Mouse (Mus musculus) spleen, adult 2 months (tissue): ENCODE data around the gene Ptgfrn. TPM values are rescaled to one million over a fixed set of nuclear protein-coding genes. Genes with fewer than 3 reads are reported as not detected.

ENCODE experiments used
- DNase-seq, 2 experiments: peaks; one replicate each; pipeline versions ENCODE4 v3.0.0 to v3.0.0-alpha.2; 2012 to 2021; ENCODE audit warnings: low spot score in 2 of 2, low read depth in 1 of 2
- H3K27ac ChIP-seq: fragments of 200-500 bp; 2 replicates; pipeline ENCODE4 v1.5.1; 2012; ENCODE audit warnings: low read length, inconsistent platforms; ENCODE audit not compliant: insufficient read depth
- H3K27me3 ChIP-seq: fragments of 200-500 bp; 2 replicates; pipeline ENCODE4 v1.6.1; 2012; ENCODE audit warnings: mild to moderate bottlenecking, moderate library complexity, low read length, inconsistent platforms; ENCODE audit not compliant: control insufficient read depth, insufficient read depth
- H3K36me3 ChIP-seq: fragments of 200-500 bp; 2 replicates; pipeline ENCODE4 v1.6.1; 2012; ENCODE audit warnings: mild to moderate bottlenecking, low read length, inconsistent platforms; ENCODE audit not compliant: control insufficient read depth, insufficient read depth
- H3K4me1 ChIP-seq: fragments of 200-500 bp; 2 replicates; pipeline ENCODE4 v1.6.1; 2011; ENCODE audit warnings: inconsistent platforms; ENCODE audit not compliant: control insufficient read depth, insufficient read depth, insufficient read length
- H3K4me3 ChIP-seq: fragments of 200-500 bp; 2 replicates; pipeline ENCODE4 v1.5.1; 2011; ENCODE audit warnings: mild to moderate bottlenecking, inconsistent platforms; ENCODE audit not compliant: insufficient read depth, insufficient read length; ENCODE audit errors: extremely low read depth
- CTCF ChIP-seq: fragments of 200-500 bp; IDR thresholded peaks from 2 replicates; pipeline ENCODE4 v1.5.1; 2011; ENCODE audit warnings: mild to moderate bottlenecking, inconsistent platforms; ENCODE audit not compliant: insufficient read depth, insufficient read length, insufficient replicate concordance; ENCODE audit errors: extremely low read depth
- POLR2A ChIP-seq: fragments of 200-500 bp; IDR thresholded peaks from 2 replicates; pipeline ENCODE4 v1.6.1; 2011; ENCODE audit warnings: low read depth, low read length, inconsistent platforms
- WGBS: fragments of 180-500 bp; shearing (Covaris S2); methylation state at CpG from one replicate; pipeline ENCODE4 v1.1.7; 2018; 5-methylcytosine and 5-hydroxymethylcytosine counted together
- polyA plus RNA-seq: library from polyadenylated mRNA; depleted of rRNA; stranded (reverse); fragments of >200 nt; gene quantifications from 2 replicates; pipeline ENCODE4 v1.2.3, GENCODE M21; 2012

The Ptgfrn gene
- polyA plus RNA-seq, 1 experiment, result 3.6 TPM

DNA sequence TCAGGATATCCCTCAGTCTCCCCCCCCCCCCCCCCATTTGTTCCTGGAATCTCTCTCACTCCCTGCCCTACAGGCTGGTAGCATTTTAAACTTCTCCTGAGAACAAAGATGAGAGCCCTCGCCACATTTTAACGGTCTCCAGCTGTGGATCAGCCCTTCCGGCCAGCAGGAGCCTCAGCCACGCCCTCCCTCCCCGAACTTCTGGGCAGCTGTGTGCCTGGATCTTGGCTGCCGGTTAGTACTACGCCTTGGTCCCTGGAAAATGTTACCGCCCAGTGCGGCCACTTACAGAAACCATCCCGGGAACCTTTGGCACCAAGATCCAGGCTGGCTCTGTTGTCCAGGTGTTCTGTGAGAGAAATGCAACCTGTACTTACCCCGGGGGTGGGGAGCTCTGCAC, 20.4 kb upstream of the Ptgfrn start:
- TF ChIP-seq CTCF, result no peak
- TF ChIP-seq POLR2A, result no peak
- Histone ChIP-seq H3K27ac (no peak overlapping the region), H3K4me1 (no peaks in the 10 kb centered on the region), H3K36me3 (no peaks in the 10 kb centered on the region), H3K4me3 (no peak overlapping the region), H3K27me3 (no peaks in the 10 kb centered on the region)
- WGBS, result 12% methylated on average over 11 of the region's 11 CpGs
- DNase-seq, result no peak

DNA sequence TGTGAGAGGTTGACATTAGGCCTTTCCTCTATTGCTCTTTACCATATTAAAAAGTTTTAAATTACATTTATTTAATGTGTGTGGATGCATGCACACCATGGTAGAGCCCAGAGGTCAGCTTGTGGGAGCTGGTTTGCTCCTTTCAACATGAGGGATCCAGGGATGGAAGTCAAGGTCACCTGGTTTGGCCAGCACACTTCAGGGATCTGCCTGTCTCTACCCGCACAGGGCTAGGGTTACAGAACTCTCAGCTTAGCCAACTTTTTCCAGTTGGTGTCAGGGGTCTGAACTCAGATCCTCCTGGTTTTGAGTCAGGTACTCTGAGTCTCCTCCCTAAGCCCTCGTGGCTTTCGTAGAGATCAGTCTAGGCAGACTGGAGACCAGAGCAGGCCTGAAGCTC, 19.5 kb upstream of the Ptgfrn start:
- DNase-seq, result no peak
- H3K4me3 ChIP-seq, result no peak overlapping the region
- no peaks in the 10 kb centered on the region for H3K4me1 ChIP-seq
- H3K27me3 ChIP-seq, result no peaks in the 10 kb centered on the region
- no peak overlapping the region for H3K27ac ChIP-seq
- TF ChIP-seq POLR2A (no peak), CTCF (no peak)
- WGBS, result 86% methylated on average over 3 of the region's 3 CpGs
- H3K36me3 ChIP-seq, result no peaks in the 10 kb centered on the region

DNA sequence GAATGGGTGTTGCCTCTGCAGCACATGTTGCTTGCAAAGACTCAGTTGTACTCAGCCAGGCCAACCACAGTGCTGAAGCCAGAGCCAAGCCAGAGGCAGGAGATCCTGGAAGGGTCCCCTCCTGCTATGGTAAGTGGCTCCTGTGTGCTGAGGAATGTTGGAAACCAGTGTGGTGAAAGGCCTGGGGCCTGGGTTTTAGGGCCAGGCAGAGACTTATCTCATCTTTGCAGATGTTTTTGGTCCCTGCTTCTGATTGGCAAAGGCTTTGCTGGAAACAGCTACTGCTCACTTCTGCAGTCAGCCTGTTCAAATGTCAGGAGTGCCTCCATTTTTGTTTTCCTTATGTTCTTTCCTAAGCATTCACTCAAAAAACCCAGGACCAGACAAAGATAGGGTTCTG, 19.0 kb upstream of the Ptgfrn start:
- no peak for DNase-seq
- H3K27me3 ChIP-seq, result no peaks in the 10 kb centered on the region
- H3K27ac ChIP-seq, result no peak overlapping the region
- TF ChIP-seq CTCF (no peak), POLR2A (no peak)
- no peak overlapping the region for H3K4me3 ChIP-seq
- H3K36me3 ChIP-seq, result no peaks in the 10 kb centered on the region
- H3K4me1 ChIP-seq, result no peaks in the 10 kb centered on the region

DNA sequence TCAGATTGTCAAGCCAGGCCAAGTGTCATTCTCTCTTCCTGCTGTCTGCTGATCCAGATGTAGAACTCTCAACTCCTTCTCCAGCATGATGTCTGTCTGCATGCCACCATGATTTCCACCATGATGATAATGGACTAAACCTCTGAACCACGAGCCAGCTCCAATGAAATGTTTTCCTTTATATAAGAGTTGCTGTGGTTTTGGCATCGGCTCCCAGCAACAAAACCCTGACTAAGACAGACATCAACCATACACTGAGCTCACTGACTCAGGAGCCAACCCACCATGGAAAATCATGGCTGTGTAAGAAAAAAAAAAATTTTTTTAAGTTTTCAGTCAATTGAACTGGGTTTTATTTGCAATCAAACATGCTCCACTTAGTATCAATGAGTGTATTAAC, 17.7 kb upstream of the Ptgfrn start:
- TF ChIP-seq POLR2A (no peak), CTCF (no peak)

DNA sequence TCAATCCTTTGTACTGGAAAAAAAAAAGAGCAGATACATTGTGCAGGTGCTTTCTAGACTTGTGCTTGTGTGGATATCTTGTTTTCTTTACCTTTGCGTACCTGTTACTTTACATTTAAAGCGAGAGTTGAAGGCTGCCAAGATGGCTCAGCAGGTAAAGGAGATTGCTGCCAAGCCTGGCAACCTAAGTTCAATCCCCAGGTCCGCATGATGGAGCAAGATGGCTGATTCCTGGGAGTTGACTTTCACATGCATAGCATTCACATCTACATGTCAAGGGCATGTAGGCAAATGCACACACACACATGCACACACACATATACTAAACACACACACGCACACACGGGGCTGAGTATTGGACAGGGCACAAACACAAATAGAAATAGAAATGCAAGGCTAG, 14.6 kb upstream of the Ptgfrn start:
- H3K27me3 ChIP-seq, result no peaks in the 10 kb centered on the region
- no peak overlapping the region for H3K4me3 ChIP-seq
- TF ChIP-seq CTCF (no peak), POLR2A (no peak)
- DNase-seq, result no peak
- no peaks in the 10 kb centered on the region for H3K36me3 ChIP-seq
- WGBS, result 95% methylated on average over 5 of the region's 5 CpGs
- no peak overlapping the region for H3K27ac ChIP-seq
- H3K4me1 ChIP-seq, result no peaks in the 10 kb centered on the region

More for the DNA sequence above, 17.7 kb upstream of the Ptgfrn start:
- Histone ChIP-seq H3K27me3 (no peaks in the 10 kb centered on the region), H3K4me3 (no peak overlapping the region), H3K4me1 (no peaks in the 10 kb centered on the region), H3K27ac (no peak overlapping the region), H3K36me3 (no peaks in the 10 kb centered on the region)
- no peak for DNase-seq
- WGBS, result 83% methylated on average over 2 of the region's 2 CpGs

DNA sequence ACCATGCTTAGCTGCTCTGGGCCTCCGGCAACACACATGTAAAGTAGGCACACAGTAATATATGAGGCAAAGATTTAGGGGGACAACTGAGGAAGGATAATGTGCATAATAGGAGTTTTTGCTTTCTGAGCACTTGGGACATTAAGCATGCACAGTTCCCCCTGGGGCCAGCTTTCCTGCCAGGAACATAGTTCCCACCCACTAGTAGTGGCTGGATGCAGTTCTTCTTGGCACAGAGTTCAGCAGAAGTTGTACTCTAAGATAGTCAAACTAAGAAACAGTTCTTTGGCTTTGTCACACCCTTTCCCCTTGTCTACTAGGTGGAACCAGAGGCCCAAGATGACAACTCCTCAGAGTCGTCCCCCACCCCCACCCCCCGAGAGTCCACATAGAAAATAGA, 12.4 kb upstream of the Ptgfrn start:
- no peak for DNase-seq
- no peak overlapping the region for H3K27ac ChIP-seq
- H3K27me3 ChIP-seq, result no peaks in the 10 kb centered on the region
- 85% methylated on average over 3 of the region's 3 CpGs for WGBS
- H3K36me3 ChIP-seq, result no peaks in the 10 kb centered on the region
- no peaks in the 10 kb centered on the region for H3K4me1 ChIP-seq
- TF ChIP-seq POLR2A, result no peak
- no peak for TF ChIP-seq CTCF
- H3K4me3 ChIP-seq, result no peak overlapping the region

DNA sequence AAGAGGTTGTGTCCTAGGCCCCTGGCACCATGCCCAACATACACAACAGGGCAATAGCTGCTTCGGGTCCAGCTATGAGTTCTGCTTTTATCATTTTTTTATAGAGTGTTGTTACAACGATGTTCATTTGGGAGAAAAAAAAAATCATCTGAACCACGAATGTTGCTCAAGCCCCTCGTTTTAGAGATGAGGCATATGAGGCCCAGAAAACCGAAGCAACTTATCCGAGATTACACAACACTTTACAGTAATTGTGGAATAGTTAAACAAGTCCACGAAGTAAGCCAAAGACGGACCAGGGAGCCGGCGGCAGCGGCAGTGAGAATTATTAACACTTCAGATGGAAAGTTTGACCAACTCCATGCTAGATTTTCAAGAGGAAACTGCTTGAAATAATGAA, 7.7 kb upstream of the Ptgfrn start:
- no peak for DNase-seq
- TF ChIP-seq CTCF, result no peak
- TF ChIP-seq POLR2A, result no peak
- Histone ChIP-seq H3K27ac (no peak overlapping the region), H3K36me3 (no peaks in the 10 kb centered on the region), H3K4me3 (no peak overlapping the region), H3K4me1 (no peaks in the 10 kb centered on the region), H3K27me3 (no peaks in the 10 kb centered on the region)
- WGBS, result 88% methylated on average over 11 of the region's 11 CpGs
